Mouse (Mus musculus) lung, adult 2 months (tissue): ENCODE data around the gene Nln.

Source experiments
- CTCF ChIP-seq: fragments of 200-500 bp; IDR thresholded peaks from 2 replicates; pipeline ENCODE4 v1.5.1; 2011; ENCODE audit warnings: mild to moderate bottlenecking, low read length, control low read depth; ENCODE audit not compliant: insufficient read depth
- POLR2A ChIP-seq: fragments of 200-500 bp; IDR thresholded peaks from 2 replicates; pipeline ENCODE4 v1.6.1; 2011; ENCODE audit warnings: low read depth, mild to moderate bottlenecking, control low read depth, low read length, borderline replicate concordance; ENCODE audit errors: extremely low read depth

- no peak for TF ChIP-seq CTCF
- no peak for TF ChIP-seq POLR2A
Observed at GRCm38 (mm10) chr13:103973977-103974376, 135.4 kb downstream of the Nln start.
